Mouse (Mus musculus): ENCODE data around the gene Rpl27.
"Not testable (repeated sequence)": the region's sequence is repeated elsewhere in the genome, so short reads cannot be mapped to it uniquely, and the experiment has no call there.

The Rpl27 gene

GRCm38 (mm10) chr11:101442127-101442693, at the start of gene Rpl27:
Gene Rpl27, plus strand, starts transcription at chr11:101442298.
- DNase-seq = peak; percentile 93

DNA sequence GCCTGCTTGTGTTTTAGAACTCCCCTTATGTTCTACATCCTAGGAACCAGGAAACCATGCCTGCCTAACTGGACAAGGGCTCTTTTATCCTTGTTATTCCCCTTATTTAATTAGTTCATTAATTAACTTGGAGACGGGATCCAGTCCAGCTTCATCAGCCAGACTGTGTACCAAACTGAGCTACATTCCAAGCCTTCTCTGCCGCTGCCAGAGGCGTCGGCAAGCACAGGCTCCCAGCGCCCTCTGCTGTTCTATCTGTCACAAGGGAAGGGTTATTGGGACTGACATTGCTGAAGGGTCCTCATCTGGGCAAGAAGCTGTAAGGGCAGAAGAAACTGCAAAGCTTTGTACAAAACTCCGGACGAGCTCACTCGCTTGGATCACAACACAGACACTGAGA, 47.0 kb upstream of the Rpl27 start:
- peak; percentile 86 for DNase-seq

GRCm38 (mm10) chr11:101415306-101415705, 26.8 kb upstream of the Rpl27 start:
- DNase-seq = no peak

GRCm38 (mm10) chr11:101416433-101417100, 25.5 kb upstream of the Rpl27 start:
- peak; percentile 30 for DNase-seq

DNA sequence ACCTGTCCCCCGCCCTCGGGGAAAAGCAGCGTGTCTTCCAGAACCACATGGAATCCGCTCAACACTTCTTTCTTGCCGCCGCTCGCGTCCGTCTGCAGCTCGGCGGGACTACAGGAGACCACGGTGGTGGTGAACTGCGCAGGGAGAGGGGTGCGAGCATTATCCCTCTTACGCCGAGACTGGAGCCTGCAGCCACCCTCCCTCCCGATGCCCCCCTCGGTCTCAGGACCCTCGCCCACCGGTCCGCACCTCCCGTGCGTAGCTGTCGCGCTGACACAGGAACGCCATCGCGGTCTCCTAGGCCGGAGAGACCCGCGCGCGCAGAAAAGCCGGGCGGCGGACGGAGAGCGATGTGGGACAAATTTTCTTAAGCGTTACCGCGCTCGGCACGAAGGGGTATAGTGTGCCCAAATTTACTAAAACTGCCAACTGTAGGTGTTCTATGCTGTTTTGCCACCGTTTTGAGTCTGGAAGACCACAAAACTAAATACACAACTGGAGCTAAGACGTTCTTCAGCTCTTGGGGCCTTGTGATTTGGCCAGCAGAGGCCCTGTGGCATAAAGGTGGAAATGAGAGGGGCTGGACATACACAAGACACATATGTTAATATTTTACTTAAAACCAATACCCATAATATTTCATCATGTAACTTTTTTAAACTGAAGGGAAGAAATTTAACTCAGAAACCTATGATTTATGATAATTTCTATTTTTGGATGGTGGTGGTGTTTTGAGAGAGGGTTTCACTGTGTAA, 24.8 kb upstream of the Rpl27 start, which contains the start of gene Aarsd1:
Aarsd1 (minus strand) TSS at position 515 of the 755 bp plus-strand sequence.
- peak; percentile 97 for DNase-seq

DNA sequence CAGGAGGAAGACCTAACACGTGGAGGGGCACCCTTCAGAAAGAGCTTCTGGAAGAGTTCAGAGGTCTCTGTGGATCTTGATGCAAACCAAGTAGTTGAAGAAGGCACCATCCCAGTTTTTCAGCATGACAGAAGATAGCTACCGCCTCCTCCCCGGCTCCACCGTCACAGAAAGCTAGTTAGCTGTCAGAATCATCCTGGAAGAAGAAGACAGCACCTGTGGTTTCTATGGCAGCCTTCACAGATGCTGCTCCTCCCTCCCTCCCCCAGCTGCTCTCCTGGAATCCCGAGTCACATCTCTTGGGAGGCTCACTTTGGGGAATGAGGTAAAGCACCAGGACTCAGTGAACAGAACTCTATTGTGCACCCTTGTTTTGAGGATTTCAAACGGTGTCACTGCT, 23.1 kb upstream of the Rpl27 start:
- DNase-seq = no peak

DNA sequence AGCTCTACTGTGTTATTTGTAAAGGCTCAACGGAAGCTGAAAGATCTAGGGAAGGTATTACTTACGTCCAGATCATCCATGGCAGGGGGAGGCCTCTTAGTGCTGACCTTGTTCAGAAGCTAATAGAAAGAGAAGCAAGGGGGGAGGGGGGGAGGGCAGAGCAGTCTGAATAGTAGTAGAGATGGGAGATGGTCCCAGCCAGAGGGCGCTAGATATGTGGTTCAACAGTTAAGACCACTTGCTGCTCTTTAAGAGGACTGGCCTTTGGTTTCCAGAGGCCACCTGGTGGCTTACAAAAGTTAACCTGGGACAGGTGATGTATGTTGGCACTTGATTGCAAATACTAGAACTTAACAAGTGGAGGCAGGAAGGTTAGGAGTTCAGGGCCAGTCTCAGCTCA, 22.5 kb upstream of the Rpl27 start:
- DNase-seq = peak; percentile 30

- DNase-seq = no peak
These were observed 21.9 kb upstream of the Rpl27 start for GRCm38 (mm10) chr11:101420148-101420547.

GRCm38 (mm10) chr11:101424105-101424851, 17.8 kb upstream of the Rpl27 start, which contains the start of gene Gm27029:
Gene Gm27029, minus strand, starts transcription at chr11:101424796.
- DNase-seq = no peak

DNA sequence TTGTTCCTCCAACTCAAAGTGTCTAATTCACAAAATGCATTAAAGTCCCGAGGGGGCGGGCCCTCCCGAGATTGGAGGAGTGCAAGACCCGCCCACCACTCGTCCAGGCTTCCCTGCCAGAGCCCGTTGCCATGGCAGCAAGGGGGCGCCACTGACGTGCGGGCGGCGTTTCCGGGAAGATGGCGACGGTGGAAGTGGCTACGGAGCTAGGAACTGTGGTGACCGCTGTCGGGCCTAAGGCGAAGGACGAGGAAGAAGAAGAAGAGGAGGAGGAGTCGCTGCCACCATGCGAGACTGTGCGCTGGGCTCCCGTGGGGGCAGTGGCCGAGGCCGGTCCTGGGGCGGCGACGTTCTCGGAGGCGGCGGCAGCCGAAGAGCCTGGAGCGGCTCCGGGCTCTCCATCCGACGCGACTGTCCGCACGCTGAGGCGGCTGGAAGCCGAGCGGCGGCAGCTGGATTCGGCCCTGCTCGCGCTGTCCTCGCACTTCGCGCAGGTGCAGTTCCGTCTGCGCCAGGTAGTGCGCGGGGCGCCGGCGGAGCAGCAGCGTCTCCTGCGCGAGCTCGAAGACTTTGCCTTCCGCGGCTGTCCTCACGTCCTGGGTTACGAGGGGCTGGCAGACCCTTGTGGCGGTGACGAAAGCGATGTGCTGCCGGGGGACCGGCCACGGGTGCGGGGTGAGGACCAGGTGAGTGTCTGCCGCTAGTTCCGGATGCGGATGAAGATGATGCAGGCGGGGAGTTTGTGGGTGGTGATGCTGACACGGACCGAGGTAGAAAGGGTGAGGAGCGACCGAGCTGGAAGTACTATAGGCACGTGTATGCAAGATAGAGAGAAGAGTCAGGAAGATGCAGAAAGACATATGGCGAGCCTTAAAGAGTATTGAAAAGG, 16.9 kb upstream of the Rpl27 start, which contains the start of the genes Rundc1 and Ptges3l:
Rundc1 (plus strand) TSS at position 161 of the 889 bp plus-strand sequence.
Ptges3l (minus strand) TSS at position 409 of the 889 bp plus-strand sequence.
- DNase-seq = peak; percentile 100

- no peak for DNase-seq
These were observed 15.9 kb upstream of the Rpl27 start for GRCm38 (mm10) chr11:101426165-101426564.

DNA sequence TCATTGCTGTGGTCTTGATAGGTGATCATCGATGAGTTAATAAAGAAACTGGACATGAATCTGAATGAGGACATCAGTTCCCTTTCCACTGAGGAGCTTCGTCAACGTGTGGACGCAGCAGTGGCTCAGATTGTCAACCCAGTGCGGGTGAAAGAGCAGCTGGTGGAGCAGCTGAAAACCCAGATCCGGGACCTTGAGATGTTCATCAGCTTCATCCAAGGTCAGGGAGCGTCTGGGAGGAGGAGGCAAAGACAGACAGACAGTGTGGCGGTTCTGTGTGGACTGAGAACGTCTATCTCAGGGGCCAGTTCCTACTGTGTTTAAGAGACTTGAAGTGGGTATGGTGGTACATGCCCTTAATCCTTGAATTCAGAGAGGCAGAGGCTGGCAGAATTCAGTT, 10.8 kb upstream of the Rpl27 start:
- DNase-seq = no peak

DNA sequence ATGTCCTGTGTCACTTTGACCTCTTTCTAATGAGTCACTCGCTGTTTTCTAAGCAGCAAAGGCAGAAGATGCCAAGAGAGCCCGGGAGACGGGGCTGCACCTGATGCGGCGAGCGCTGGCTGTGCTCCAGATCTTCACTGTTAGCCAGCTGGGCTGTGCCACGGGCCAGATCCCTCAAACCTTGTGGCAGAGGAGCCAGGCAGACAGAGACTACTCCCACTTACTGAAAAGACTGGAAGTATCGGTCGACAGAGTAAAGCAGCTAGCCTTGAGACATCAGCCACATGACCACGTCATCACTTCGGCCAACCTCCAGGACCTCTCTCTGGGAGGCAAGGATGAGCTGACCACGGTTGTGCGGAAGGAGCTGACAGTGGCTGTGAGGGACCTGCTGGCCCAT, 8.7 kb upstream of the Rpl27 start:
- DNase-seq = no peak

DNA sequence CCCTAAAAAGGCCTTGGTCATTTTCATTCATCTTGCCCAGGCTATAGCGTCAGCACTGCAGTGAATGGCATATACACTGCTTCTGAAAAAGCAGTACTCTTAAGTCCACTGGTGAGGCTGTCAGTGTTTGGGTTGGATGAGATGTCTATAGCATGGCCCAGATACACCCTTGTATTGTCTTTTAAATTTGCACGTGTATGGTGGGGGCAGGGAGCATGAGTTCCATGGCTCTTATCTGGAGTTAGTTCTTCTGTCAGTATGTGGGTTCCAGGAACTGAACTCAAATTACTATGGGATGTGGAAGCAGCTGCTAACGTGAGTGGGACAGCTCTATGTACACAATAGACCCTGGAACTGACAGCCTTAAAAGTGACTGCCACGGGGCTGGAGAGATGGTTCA, 6.3 kb upstream of the Rpl27 start:
- DNase-seq = no peak

- DNase-seq = no peak
These were observed 5.2 kb upstream of the Rpl27 start for GRCm38 (mm10) chr11:101436916-101437315.

- DNase-seq = not testable (repeated sequence)
These were observed 4.1 kb upstream of the Rpl27 start for GRCm38 (mm10) chr11:101438006-101438405.

- DNase-seq = not testable (repeated sequence)
These were observed 510 bp upstream of the Rpl27 start for GRCm38 (mm10) chr11:101441450-101442126.

DNA sequence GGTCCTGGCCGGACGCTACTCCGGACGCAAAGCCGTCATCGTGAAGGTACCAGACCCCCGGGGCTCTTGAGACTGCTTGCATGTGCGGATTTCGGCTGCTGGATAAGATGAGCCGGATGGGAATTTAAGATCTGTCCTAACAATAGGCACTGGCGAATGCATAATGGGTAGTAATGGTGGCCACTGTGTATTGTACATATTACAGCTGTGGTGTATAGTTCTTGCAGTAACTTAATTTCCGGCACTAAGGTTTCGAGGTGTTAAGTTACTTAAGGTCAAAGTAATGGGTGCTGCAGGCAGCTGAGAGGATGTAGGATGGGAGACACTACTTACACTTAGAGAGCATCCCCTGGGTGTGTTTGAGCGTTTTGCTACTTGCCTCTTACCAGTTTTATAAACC, 662 bp downstream of the Rpl27 start:
- DNase-seq = no peak

DNA sequence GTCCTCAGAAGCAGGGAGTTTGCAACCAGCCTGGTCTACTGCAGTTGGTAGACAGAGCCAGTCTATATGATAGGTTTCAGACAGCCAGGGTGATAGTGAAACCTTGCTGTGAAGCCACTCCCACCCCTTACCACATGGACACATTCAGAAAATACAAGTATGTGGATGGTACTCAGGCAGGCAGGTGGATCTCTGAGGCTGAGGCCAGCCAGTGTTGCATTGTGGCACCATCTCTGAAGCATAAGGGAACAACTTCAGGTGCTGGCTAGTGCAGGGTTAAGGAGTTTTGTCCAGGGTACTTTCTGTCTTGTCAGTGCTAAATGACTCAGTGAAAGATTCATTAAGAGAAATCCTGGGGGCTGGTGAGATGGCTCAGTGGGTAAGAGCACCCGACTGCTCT, 4.2 kb downstream of the Rpl27 start:
- DNase-seq = no peak

- not testable (repeated sequence) for DNase-seq
These were observed 4.8 kb downstream of the Rpl27 start for GRCm38 (mm10) chr11:101446860-101447259.

- peak; percentile 45 for DNase-seq
These were observed 5.7 kb downstream of the Rpl27 start for GRCm38 (mm10) chr11:101447786-101448185.

Data from thymus, postnatal 4 days (tissue).